13 mouse cellular contexts compared by ENCODE assay signal in the genomic region with DNA sequence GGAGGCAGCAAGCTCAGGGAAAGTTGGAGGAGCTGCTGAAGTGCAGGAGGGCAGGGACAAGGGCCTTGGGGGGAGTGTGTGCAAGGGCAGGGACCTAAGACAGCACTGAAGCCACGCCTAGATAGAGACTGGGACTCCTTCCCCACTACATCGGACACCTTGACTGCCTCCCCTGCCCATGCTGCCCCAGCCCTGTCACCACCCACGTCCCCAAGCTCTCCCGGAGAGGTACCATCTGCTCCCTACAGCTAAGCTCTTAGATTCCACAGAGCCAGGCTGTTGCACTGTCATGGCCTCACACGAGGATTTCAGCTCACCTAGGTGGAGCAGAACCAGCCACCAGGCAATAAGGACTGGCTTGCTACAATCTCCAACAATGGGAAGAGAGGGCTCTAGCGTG. TPM values are rescaled to one million over a fixed set of nuclear protein-coding genes. Genes with fewer than 3 reads are reported as not detected.
DNase-seq lines count a peak whose midpoint lies in the region; ATAC-seq and TF ChIP-seq lines count a peak whose summit lies in the region.
"Had no signal": no experiment of that assay in that cellular context is flagged by ENCODE, and none has a peak within 500 bp of the region (broad histone marks: within the 10 kb centered on the region; RNA-seq: fewer than 3 reads in every experiment).

No protein-coding gene starts in this region.

- TF ChIP-seq CTCF in stomach, postnatal 0 days (IDR thresholded peaks at IDR 0.05; ENCODE audit: low read depth), result no peak

- no peak overlapping the region for H3K9ac ChIP-seq in hindbrain, embryonic 14.5 days
- peak overlapping the region; percentile 37; the same call in 1 of the 2 replicates for H3K9ac ChIP-seq in stomach, embryonic 16.5 days (ENCODE audit: low read length)
- H3K9ac ChIP-seq in stomach, postnatal 0 days (ENCODE audit: low read length), result no peak overlapping the region
- H3K9ac ChIP-seq in limb, embryonic 13.5 days, result 0 out of 2 replicates have a peak overlapping the region, but pooled peaks have one; percentile 37

- DNase-seq in hindbrain, embryonic 10.5 days (ENCODE audit: low spot score), result no peak
- no peak for DNase-seq in hindbrain, embryonic 14.5 days (ENCODE audit: low spot score)
- no peak for DNase-seq in stomach, postnatal 0 days (ENCODE audit: low spot score)
- DNase-seq in urinary bladder, adult 2 months (ENCODE audit: low spot score), result no peak
- DNase-seq in thymus, postnatal 25 days, result no peak
- no peak for DNase-seq in lung, postnatal 10 days
- DNase-seq: heart, adult 11 months; kidney, adult 9 months had no signal

- H3K9me3 ChIP-seq in hindbrain, embryonic 10.5 days, result no peaks in the 10 kb centered on the region
- no peaks in the 10 kb centered on the region for H3K9me3 ChIP-seq in hindbrain, embryonic 14.5 days (ENCODE audit: control insufficient read depth, low read length)
- no peaks in the 10 kb centered on the region for H3K9me3 ChIP-seq in stomach, embryonic 16.5 days (replicated peaks; ENCODE audit: control insufficient read depth, low read length)
- H3K9me3 ChIP-seq in stomach, postnatal 0 days (ENCODE audit: control insufficient read depth, low read length), result no peaks in the 10 kb centered on the region
- no peaks in the 10 kb centered on the region for H3K9me3 ChIP-seq in limb, embryonic 13.5 days

- no peaks in the 10 kb centered on the region for H3K27me3 ChIP-seq in hindbrain, embryonic 10.5 days (ENCODE audit: insufficient read depth, poor library complexity, severe bottlenecking)
- H3K27me3 ChIP-seq in hindbrain, embryonic 14.5 days (ENCODE audit: control insufficient read depth, insufficient read depth, low read length), result no peaks in the 10 kb centered on the region
- H3K27me3 ChIP-seq in stomach, embryonic 16.5 days (ENCODE audit: control insufficient read depth, insufficient read depth, low read length), result no peaks in the 10 kb centered on the region
- H3K27me3 ChIP-seq in stomach, postnatal 0 days (ENCODE audit: control insufficient read depth, insufficient read depth, low read length), result no peaks in the 10 kb centered on the region
- no peaks in the 10 kb centered on the region for H3K27me3 ChIP-seq in limb, embryonic 13.5 days

- H3K4me3 ChIP-seq in hindbrain, embryonic 10.5 days, result no peak overlapping the region
- H3K4me3 ChIP-seq in hindbrain, embryonic 14.5 days (replicated peaks; ENCODE audit: low read length), result no peak overlapping the region
- no peak overlapping the region for H3K4me3 ChIP-seq in stomach, embryonic 16.5 days (replicated peaks; ENCODE audit: low read length)
- H3K4me3 ChIP-seq in stomach, postnatal 0 days (ENCODE audit: low read depth, low read length), result no peak overlapping the region
- H3K4me3 ChIP-seq in limb, embryonic 13.5 days, result no peak overlapping the region
- H3K4me3 ChIP-seq: erythroblast, embryonic 14.5 days had no signal

- 47% methylated on average over 6 of the region's 6 CpGs for WGBS in hindbrain, embryonic 10.5 days
- WGBS in hindbrain, embryonic 14.5 days, result 45% methylated on average over 6 of the region's 6 CpGs
- WGBS in stomach, embryonic 16.5 days, result 56% methylated on average over 6 of the region's 6 CpGs
- 62% methylated on average over 5 of the region's 6 CpGs for WGBS in stomach, postnatal 0 days
- 57% methylated on average over 6 of the region's 6 CpGs for WGBS in limb, embryonic 13.5 days

- no peak overlapping the region for H3K4me2 ChIP-seq in hindbrain, embryonic 14.5 days (replicated peaks)
- H3K4me2 ChIP-seq in stomach, embryonic 16.5 days (ENCODE audit: low read depth, low read length), result no peak overlapping the region
- no peak overlapping the region for H3K4me2 ChIP-seq in stomach, postnatal 0 days (replicated peaks; ENCODE audit: low read depth)
- H3K4me2 ChIP-seq in limb, embryonic 13.5 days (replicated peaks), result no peak overlapping the region

- H3K27ac ChIP-seq in hindbrain, embryonic 10.5 days, result peak overlapping the region; percentile 57
- H3K27ac ChIP-seq in hindbrain, embryonic 14.5 days, result no peak overlapping the region
- H3K27ac ChIP-seq in stomach, embryonic 16.5 days (ENCODE audit: low read length), result no peak overlapping the region
- no peak overlapping the region for H3K27ac ChIP-seq in stomach, postnatal 0 days (replicated peaks)
- H3K27ac ChIP-seq in limb, embryonic 13.5 days, result no peak overlapping the region

- peaks cover 37% of the 10 kb centered on the region for H3K4me1 ChIP-seq in hindbrain, embryonic 10.5 days (replicated peaks)
- H3K4me1 ChIP-seq in hindbrain, embryonic 14.5 days (replicated peaks; ENCODE audit: control insufficient read depth, insufficient read depth, low read length), result peaks cover 25% of the 10 kb centered on the region; the same call in 1 of the 2 replicates
- peaks cover 33% of the 10 kb centered on the region for H3K4me1 ChIP-seq in stomach, embryonic 16.5 days (ENCODE audit: control insufficient read depth, insufficient read depth, low read length)
- peaks cover 4% of the 10 kb centered on the region; the same call in 1 of the 2 replicates for H3K4me1 ChIP-seq in stomach, postnatal 0 days (replicated peaks; ENCODE audit: control insufficient read depth, insufficient read depth)
- peaks cover 53% of the 10 kb centered on the region for H3K4me1 ChIP-seq in limb, embryonic 13.5 days

- peaks cover 5% of the 10 kb centered on the region; the same call in 1 of the 2 replicates for H3K36me3 ChIP-seq in hindbrain, embryonic 10.5 days
- H3K36me3 ChIP-seq in hindbrain, embryonic 14.5 days (replicated peaks; ENCODE audit: control insufficient read depth, insufficient read depth), result peaks cover 6% of the 10 kb centered on the region
- H3K36me3 ChIP-seq in stomach, embryonic 16.5 days (ENCODE audit: control insufficient read depth, insufficient read depth, low read length), result no peaks in the 10 kb centered on the region
- 0 out of 2 replicates have a peak, but pooled peaks cover 2% of the 10 kb centered on the region for H3K36me3 ChIP-seq in stomach, postnatal 0 days (ENCODE audit: control insufficient read depth, insufficient read depth, low read length)
- peaks cover 7% of the 10 kb centered on the region for H3K36me3 ChIP-seq in limb, embryonic 13.5 days

- TF ChIP-seq EP300 in stomach, postnatal 0 days (optimal IDR thresholded peaks at IDR 0.05), result no peak

- no peak for ATAC-seq in hindbrain, embryonic 14.5 days (ENCODE audit: low FRiP score)
- ATAC-seq in stomach, embryonic 16.5 days (ENCODE audit: insufficient read depth, low FRiP score), result no peak
- ATAC-seq in stomach, postnatal 0 days (ENCODE audit: low FRiP score, low TSS enrichment), result no peak
- no peak for ATAC-seq in limb, embryonic 13.5 days (ENCODE audit: low FRiP score, low read depth)
- ATAC-seq: CD4-positive, CD25-positive, alpha-beta regulatory T cell, adult 4 months had no signal

RNA-seq across cellular contexts. Expression of gene Crtc1, which starts 22.4 kb away (rescaled TPM):
- polyA plus RNA-seq in hindbrain, embryonic 10.5 days (2016; fragmentation: Nextera tagmentation; extraction: Ambion mirVana), result 14.8 and 16.7 TPM in 2 replicates
- 48.1 and 53.9 TPM in 2 replicates for polyA plus RNA-seq in hindbrain, embryonic 14.5 days (2014; fragmentation: Nextera tagmentation; extraction: Ambion mirVana)
- polyA plus RNA-seq in stomach, embryonic 16.5 days (2015; fragmentation: Nextera tagmentation; extraction: Ambion mirVana), result 13.9 and 16.2 TPM in 2 replicates
- polyA plus RNA-seq in stomach, postnatal 0 days (2015; fragmentation: Nextera tagmentation; extraction: Ambion mirVana), result 8.0 and 8.4 TPM in 2 replicates
- polyA plus RNA-seq in limb, embryonic 13.5 days (2015; fragmentation: Nextera tagmentation; extraction: Ambion mirVana), result 26.7 and 29.9 TPM in 2 replicates
- 7.9 and 11.7 TPM in 2 replicates for polyA plus RNA-seq in urinary bladder, adult 2 months (2012; rRNA removed)

RNA-seq across cellular contexts. Expression of gene Comp, which starts 43.6 kb away (rescaled TPM):
- 0.27 and 0.38 TPM in 2 replicates for polyA plus RNA-seq in hindbrain, embryonic 10.5 days (2016; fragmentation: Nextera tagmentation; extraction: Ambion mirVana)
- 0.10 and 0.27 TPM in 2 replicates for polyA plus RNA-seq in hindbrain, embryonic 14.5 days (2014; fragmentation: Nextera tagmentation; extraction: Ambion mirVana)
- 0.15 and 0.25 TPM in 2 replicates for polyA plus RNA-seq in stomach, embryonic 16.5 days (2015; fragmentation: Nextera tagmentation; extraction: Ambion mirVana)
- polyA plus RNA-seq in stomach, postnatal 0 days (2015; fragmentation: Nextera tagmentation; extraction: Ambion mirVana), result 0.15 and 0.42 TPM in 2 replicates
- polyA plus RNA-seq in limb, embryonic 13.5 days (2015; fragmentation: Nextera tagmentation; extraction: Ambion mirVana), result 26.4 and 40.8 TPM in 2 replicates
- polyA plus RNA-seq in urinary bladder, adult 2 months (2012; rRNA removed), result 0.22 and 0.23 TPM in 2 replicates
- polyA plus RNA-seq: erythroblast, embryonic 14.5 days; liver, adult 2 months had no signal

RNA-seq across cellular contexts. Expression of gene Klhl26, which starts 59.8 kb away (rescaled TPM):
- 18.5 and 19.1 TPM in 2 replicates for polyA plus RNA-seq in hindbrain, embryonic 10.5 days (2016; fragmentation: Nextera tagmentation; extraction: Ambion mirVana)
- 28.5 and 30.0 TPM in 2 replicates for polyA plus RNA-seq in hindbrain, embryonic 14.5 days (2014; fragmentation: Nextera tagmentation; extraction: Ambion mirVana)
- 24.2 and 24.9 TPM in 2 replicates for polyA plus RNA-seq in stomach, embryonic 16.5 days (2015; fragmentation: Nextera tagmentation; extraction: Ambion mirVana)
- polyA plus RNA-seq in stomach, postnatal 0 days (2015; fragmentation: Nextera tagmentation; extraction: Ambion mirVana), result 10.4 and 12.4 TPM in 2 replicates
- polyA plus RNA-seq in limb, embryonic 13.5 days (2015; fragmentation: Nextera tagmentation; extraction: Ambion mirVana), result 29.0 and 30.3 TPM in 2 replicates
- polyA plus RNA-seq in urinary bladder, adult 2 months (2012; rRNA removed), result 34.7 and 36.9 TPM in 2 replicates

Comparison
In these comparisons a context has a peak if more than half of its experiments do, and no peak if none do; other contexts are left out.
1. H3K9ac ChIP-seq: peak in stomach, embryonic 16.5 days (single experiment) and limb, embryonic 13.5 days (single experiment); none in hindbrain, embryonic 14.5 days (single experiment) and stomach, postnatal 0 days (single experiment).
2. RNA of gene Comp, which starts 43.6 kb away (polyA plus RNA-seq): 26.4 to 40.8 TPM in limb, embryonic 13.5 days; 0.15 to 0.42 TPM in stomach, postnatal 0 days, 0.27 to 0.38 TPM in hindbrain, embryonic 10.5 days, 0.10 to 0.27 TPM in hindbrain, embryonic 14.5 days, 0.15 to 0.25 TPM in stomach, embryonic 16.5 days and 0.22 to 0.23 TPM in urinary bladder, adult 2 months; every median in the first group is over 10 times any median in the second.